Mouse (Mus musculus): ENCODE measurements around the gene Ccl9. TPM values are rescaled to one million over a fixed set of nuclear protein-coding genes. Genes with fewer than 3 reads are reported as not detected.

The Ccl9 gene
- polyA plus RNA-seq, 1 experiment from 2014 or later: 4.1 TPM

GRCm38 (mm10) chr11:83581626-83582610 is 3.5 kb upstream of the Ccl9 start:
- Histone ChIP-seq H3K9me3 (replicated peaks; ENCODE audit: low read length) (no peaks in the 10 kb centered on the region), H3K4me3 (replicated peaks; ENCODE audit: low read depth, low read length) (no peak overlapping the region), H3K4me2 (ENCODE audit: low read length) (no peak overlapping the region), H3K4me1 (replicated peaks; ENCODE audit: insufficient read depth, low read length) (no peaks in the 10 kb centered on the region), H3K27me3 (ENCODE audit: insufficient read depth, low read length) (no peaks in the 10 kb centered on the region), H3K27ac (peak overlapping the region; percentile 8; the same call in 1 of the 2 replicates), H3K36me3 (ENCODE audit: insufficient read depth, low read length) (no peaks in the 10 kb centered on the region), H3K9ac (ENCODE audit: low read depth, low read length) (no peak overlapping the region)
- ATAC-seq (replicated peaks; ENCODE audit: low FRiP score, low read depth) (no peak), DNase-seq (ENCODE audit: low spot score) (no peak)
- 69% methylated on average over 4 of the region's 4 CpGs for WGBS
- TF ChIP-seq CTCF (IDR thresholded peaks at IDR 0.05; ENCODE audit: low read depth): no peak

DNA sequence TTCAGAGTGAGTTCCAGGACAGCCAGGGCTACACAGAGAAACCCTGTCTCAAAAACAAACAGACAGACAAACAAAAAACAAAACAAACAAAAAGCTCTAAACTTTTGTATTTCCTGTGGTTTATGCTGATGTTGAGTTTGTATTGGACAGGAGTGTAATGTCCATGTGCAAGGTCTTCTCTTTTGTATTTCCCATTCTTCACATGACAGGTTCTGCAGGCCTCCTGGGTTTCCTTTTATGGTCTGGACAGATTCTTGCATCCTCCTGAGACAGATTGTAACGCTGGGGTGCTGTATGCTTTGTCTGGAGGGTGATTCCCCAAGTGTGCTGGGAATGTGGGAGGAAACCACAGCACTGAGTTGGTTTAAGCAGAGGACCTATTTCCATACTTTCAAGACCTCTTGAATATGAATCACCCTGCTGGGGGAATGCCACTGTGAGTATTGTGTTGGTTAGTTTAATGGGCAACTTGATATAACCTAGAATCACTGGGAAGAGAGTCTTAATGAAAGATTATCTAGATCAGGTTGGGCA is 2.3 kb upstream of the Ccl9 start:
- 48% methylated on average over 1 of the region's 1 CpGs for WGBS
- TF ChIP-seq CTCF (IDR thresholded peaks at IDR 0.05; ENCODE audit: low read depth): no peak
- H3K27me3 ChIP-seq (ENCODE audit: insufficient read depth, low read length): no peaks in the 10 kb centered on the region
- no peaks in the 10 kb centered on the region for H3K4me1 ChIP-seq (replicated peaks; ENCODE audit: insufficient read depth, low read length)
- H3K36me3 ChIP-seq (ENCODE audit: insufficient read depth, low read length): no peaks in the 10 kb centered on the region
- DNase-seq (ENCODE audit: low spot score): no peak
- no peak overlapping the region for H3K9ac ChIP-seq (ENCODE audit: low read depth, low read length)
- H3K27ac ChIP-seq: no peak overlapping the region
- H3K9me3 ChIP-seq (replicated peaks; ENCODE audit: low read length): no peaks in the 10 kb centered on the region
- ATAC-seq (replicated peaks; ENCODE audit: low FRiP score, low read depth): no peak
- no peak overlapping the region for H3K4me3 ChIP-seq (replicated peaks; ENCODE audit: low read depth, low read length)
- H3K4me2 ChIP-seq (ENCODE audit: low read length): no peak overlapping the region

GRCm38 (mm10) chr11:83578999-83579398 is 563 bp upstream of the Ccl9 start:
- DNase-seq (ENCODE audit: low spot score) (no peak), ATAC-seq (replicated peaks; ENCODE audit: low FRiP score, low read depth) (no peak)
- no peak overlapping the region for H3K9ac ChIP-seq (ENCODE audit: low read depth, low read length)
- H3K4me1 ChIP-seq (replicated peaks; ENCODE audit: insufficient read depth, low read length): no peaks in the 10 kb centered on the region
- H3K27me3 ChIP-seq (ENCODE audit: insufficient read depth, low read length): no peaks in the 10 kb centered on the region
- H3K27ac ChIP-seq: no peak overlapping the region
- H3K4me3 ChIP-seq (replicated peaks; ENCODE audit: low read depth, low read length): no peak overlapping the region
- 81% methylated on average over 3 of the region's 3 CpGs for WGBS
- TF ChIP-seq CTCF (IDR thresholded peaks at IDR 0.05; ENCODE audit: low read depth): no peak
- no peaks in the 10 kb centered on the region for H3K36me3 ChIP-seq (ENCODE audit: insufficient read depth, low read length)
- H3K4me2 ChIP-seq (ENCODE audit: low read length): no peak overlapping the region
- H3K9me3 ChIP-seq (replicated peaks; ENCODE audit: low read length): no peaks in the 10 kb centered on the region

- no peak overlapping the region for H3K27ac ChIP-seq
- no peak overlapping the region for H3K4me2 ChIP-seq (ENCODE audit: low read length)
- no peaks in the 10 kb centered on the region for H3K27me3 ChIP-seq (ENCODE audit: insufficient read depth, low read length)
- H3K9ac ChIP-seq (ENCODE audit: low read depth, low read length): no peak overlapping the region
- ATAC-seq (replicated peaks; ENCODE audit: low FRiP score, low read depth): no peak
- TF ChIP-seq CTCF (IDR thresholded peaks at IDR 0.05; ENCODE audit: low read depth): no peak
- H3K4me3 ChIP-seq (replicated peaks; ENCODE audit: low read depth, low read length): no peak overlapping the region
- no peaks in the 10 kb centered on the region for H3K36me3 ChIP-seq (ENCODE audit: insufficient read depth, low read length)
- no peaks in the 10 kb centered on the region for H3K4me1 ChIP-seq (replicated peaks; ENCODE audit: insufficient read depth, low read length)
- no peak for DNase-seq (ENCODE audit: low spot score)
- H3K9me3 ChIP-seq (replicated peaks; ENCODE audit: low read length): no peaks in the 10 kb centered on the region
- WGBS: 80% methylated on average over 4 of the region's 4 CpGs
Observed at GRCm38 (mm10) chr11:83576927-83577555, 1.4 kb downstream of the Ccl9 start.

- H3K9me3 ChIP-seq (replicated peaks; ENCODE audit: low read length): no peaks in the 10 kb centered on the region
- no peak overlapping the region for H3K27ac ChIP-seq
- DNase-seq (ENCODE audit: low spot score) (no peak), ATAC-seq (replicated peaks; ENCODE audit: low FRiP score, low read depth) (no peak)
- no peak overlapping the region for H3K4me2 ChIP-seq (ENCODE audit: low read length)
- no peaks in the 10 kb centered on the region for H3K4me1 ChIP-seq (replicated peaks; ENCODE audit: insufficient read depth, low read length)
- no peaks in the 10 kb centered on the region for H3K27me3 ChIP-seq (ENCODE audit: insufficient read depth, low read length)
- H3K36me3 ChIP-seq (ENCODE audit: insufficient read depth, low read length): no peaks in the 10 kb centered on the region
- TF ChIP-seq CTCF (IDR thresholded peaks at IDR 0.05; ENCODE audit: low read depth): no peak; the same call in 1 of the 2 replicates
- no peak overlapping the region for H3K4me3 ChIP-seq (replicated peaks; ENCODE audit: low read depth, low read length)
- H3K9ac ChIP-seq (ENCODE audit: low read depth, low read length): no peak overlapping the region
- WGBS: 43% methylated on average over 9 of the region's 9 CpGs
Observed at GRCm38 (mm10) chr11:83572834-83573233, 5.6 kb downstream of the Ccl9 start.

DNA sequence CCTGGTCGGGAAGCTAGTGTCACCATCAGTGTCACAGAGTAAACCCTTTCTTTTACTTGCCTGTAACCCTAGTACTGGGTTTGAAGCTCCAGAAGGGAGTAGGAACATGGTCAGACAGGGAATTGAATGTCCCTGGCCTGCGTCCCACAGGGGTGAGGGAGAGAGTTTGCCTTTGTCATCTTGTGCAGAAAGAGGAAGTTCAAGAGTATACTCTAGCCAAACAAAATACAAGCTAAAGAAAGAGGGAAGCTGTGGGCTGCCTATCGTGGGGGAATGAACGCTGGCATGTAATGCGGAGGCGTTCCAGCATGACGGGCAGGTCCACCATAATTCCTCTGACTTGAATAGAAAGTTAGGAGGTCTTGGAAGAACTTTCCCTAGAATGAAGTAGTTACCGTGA is 6.2 kb downstream of the Ccl9 start:
- ATAC-seq (replicated peaks; ENCODE audit: low FRiP score, low read depth) (no peak), DNase-seq (ENCODE audit: low spot score) (peak; percentile 65)
- Histone ChIP-seq H3K27ac (no peak overlapping the region), H3K4me2 (ENCODE audit: low read length) (no peak overlapping the region), H3K36me3 (ENCODE audit: insufficient read depth, low read length) (no peaks in the 10 kb centered on the region), H3K4me3 (replicated peaks; ENCODE audit: low read depth, low read length) (no peak overlapping the region), H3K9ac (ENCODE audit: low read depth, low read length) (no peak overlapping the region), H3K27me3 (ENCODE audit: insufficient read depth, low read length) (no peaks in the 10 kb centered on the region), H3K9me3 (replicated peaks; ENCODE audit: low read length) (no peaks in the 10 kb centered on the region), H3K4me1 (replicated peaks; ENCODE audit: insufficient read depth, low read length) (no peaks in the 10 kb centered on the region)
- 71% methylated on average over 8 of the region's 8 CpGs for WGBS
- TF ChIP-seq CTCF (IDR thresholded peaks at IDR 0.05; ENCODE audit: low read depth): no peak

All from kidney, postnatal 0 days (tissue).